Mouse (Mus musculus) limb, embryonic 14.5 days (tissue): Measurements from ENCODE around the gene Wdr12. TPM values are rescaled to one million over a fixed set of nuclear protein-coding genes. Genes with fewer than 3 reads are reported as not detected.

Experiments
- ATAC-seq: fragments of 200-750 bp; cut with Nextera tagmentation; 2 replicates; pipeline ENCODE4 v1.8.0; 2017; ENCODE audit warnings: low read depth, moderate number of reproducible peaks, moderate TSS enrichment; ENCODE audit not compliant: low FRiP score
- DNase-seq: peaks from one replicate; pipeline ENCODE4 v3.0.0-alpha.2; 2015; ENCODE audit warnings: low spot score
- H3K27ac ChIP-seq: fragments of 300-500 bp; sonication (generic); replicated peaks from 2 replicates; pipeline ENCODE4 v1.5.1; 2014; ENCODE audit warnings: low read depth, mild to moderate bottlenecking, low read length, moderate library complexity, mixed read lengths
- H3K27me3 ChIP-seq: fragments of 300-500 bp; sonication (generic); 2 replicates; pipeline ENCODE4 v1.6.1; 2014; ENCODE audit warnings: low read length, mixed read lengths; ENCODE audit not compliant: control insufficient read depth, insufficient read depth
- H3K36me3 ChIP-seq: fragments of 300-500 bp; sonication (generic); 2 replicates; pipeline ENCODE4 v1.6.1; 2014; ENCODE audit warnings: mild to moderate bottlenecking, low read length, moderate library complexity, mixed read lengths; ENCODE audit not compliant: control insufficient read depth, insufficient read depth
- H3K4me1 ChIP-seq: fragments of 300-500 bp; sonication (generic); 2 replicates; pipeline ENCODE4 v1.6.1; 2014; ENCODE audit warnings: antibody characterized with exemption, low read length, mixed read lengths; ENCODE audit not compliant: control insufficient read depth, insufficient read depth
- H3K4me2 ChIP-seq: fragments of 300-500 bp; sonication (generic); replicated peaks from 2 replicates; pipeline ENCODE4 v1.6.1; 2014; ENCODE audit warnings: low read depth, mild to moderate bottlenecking, low read length, moderate library complexity; ENCODE audit not compliant: severe bottlenecking
- H3K4me3 ChIP-seq: fragments of 300-500 bp; sonication (generic); replicated peaks from 2 replicates; pipeline ENCODE4 v1.5.1; 2014; ENCODE audit warnings: low read length
- H3K9ac ChIP-seq: fragments of 300-500 bp; sonication (generic); 2 replicates; pipeline ENCODE4 v1.6.1; 2014; ENCODE audit warnings: mild to moderate bottlenecking, low read depth, low read length, moderate library complexity; ENCODE audit not compliant: severe bottlenecking
- H3K9me3 ChIP-seq: fragments of 300-500 bp; sonication (generic); 2 replicates; pipeline ENCODE4 v1.6.1; 2016; ENCODE audit warnings: low read length; ENCODE audit not compliant: control insufficient read depth
- POLR2A ChIP-seq: fragments of 200-500 bp; IDR thresholded peaks from 2 replicates; pipeline ENCODE4 v1.8.0; 2012; ENCODE audit warnings: inconsistent platforms, mild to moderate bottlenecking, moderate library complexity, borderline replicate concordance; ENCODE audit not compliant: insufficient read depth, insufficient read length; ENCODE audit errors: extremely low read depth
- WGBS: fragments of 180-500 bp; shearing (Covaris S2); extraction: QIAGEN DNeasy Blood & Tissue Kit; methylation state at CpG from one replicate; pipeline ENCODE4 v1.1.7; 2014; 5-methylcytosine and 5-hydroxymethylcytosine counted together
- polyA plus RNA-seq, 2 experiments: library from polyadenylated mRNA; depleted of rRNA in 1 of 2; stranded (reverse) in 1 of 2; unstranded in 1 of 2; fragments of >200 nt; fragmentation: Nextera tagmentation in 1 of 2; extraction: Ambion mirVana in 1 of 2; gene quantifications; 2 replicates each; pipeline versions ENCODE4 v1.2.1 to v1.2.3; 2012 to 2014

Gene Wdr12
- polyA plus RNA-seq (2012; rRNA removed) (19.3 and 23.4 TPM in 2 replicates), polyA plus RNA-seq (2014; fragmentation: Nextera tagmentation; extraction: Ambion mirVana) (39.6 and 44.8 TPM in 2 replicates)

GRCm38 (mm10) chr1:60098024-60098781 is at the start of gene Wdr12, which contains the start of gene Carf:
TSS of gene Wdr12 (minus strand) at chr1:60098645.
TSS of gene Carf (plus strand) at chr1:60098247.
- under 1% methylated on average over 50 of the region's 71 CpGs for WGBS
- DNase-seq = peak; percentile 98
- TF ChIP-seq POLR2A = peak; percentile 93; the same call in 1 of the 2 replicates
- Histone ChIP-seq H3K36me3 (peaks cover 8% of the 10 kb centered on the region), H3K4me1 (0 out of 2 replicates have a peak, but pooled peaks cover 4% of the 10 kb centered on the region), H3K27me3 (no peaks in the 10 kb centered on the region), H3K4me3 (peak within 1 kb of the TSS; percentile 66), H3K9me3 (no peaks in the 10 kb centered on the region), H3K9ac (peak within 1 kb of the TSS; percentile 85), H3K4me2 (peak within 1 kb of the TSS; percentile 71), H3K27ac (peak within 1 kb of the TSS; percentile 96)
- ATAC-seq = peak; percentile 98

GRCm38 (mm10) chr1:60137346-60137745 is 38.9 kb upstream of the Wdr12 start:
- 46% methylated on average over 9 of the region's 9 CpGs for WGBS

GRCm38 (mm10) chr1:60117721-60118455 is 19.4 kb upstream of the Wdr12 start:
- ATAC-seq = no peak
- H3K9ac ChIP-seq = no peak overlapping the region
- WGBS = 72% methylated on average over 7 of the region's 7 CpGs
- no peaks in the 10 kb centered on the region for H3K9me3 ChIP-seq
- no peak for TF ChIP-seq POLR2A
- H3K4me1 ChIP-seq = no peaks in the 10 kb centered on the region
- H3K27ac ChIP-seq = no peak overlapping the region
- no peak overlapping the region for H3K4me2 ChIP-seq
- no peak for DNase-seq
- peaks cover 8% of the 10 kb centered on the region; the same call in 1 of the 2 replicates for H3K36me3 ChIP-seq
- H3K27me3 ChIP-seq = no peaks in the 10 kb centered on the region
- no peak overlapping the region for H3K4me3 ChIP-seq

More at GRCm38 (mm10) chr1:60137346-60137745, 38.9 kb upstream of the Wdr12 start:
- H3K4me3 ChIP-seq = no peak overlapping the region
- no peaks in the 10 kb centered on the region for H3K27me3 ChIP-seq
- no peak overlapping the region for H3K4me2 ChIP-seq
- no peak overlapping the region for H3K27ac ChIP-seq
- no peak overlapping the region for H3K9ac ChIP-seq
- no peak for ATAC-seq
- no peak for TF ChIP-seq POLR2A
- H3K4me1 ChIP-seq = no peaks in the 10 kb centered on the region
- H3K36me3 ChIP-seq = peaks cover 16% of the 10 kb centered on the region; the same call in 1 of the 2 replicates
- DNase-seq = no peak
- no peaks in the 10 kb centered on the region for H3K9me3 ChIP-seq

GRCm38 (mm10) chr1:60104582-60104981 is 6.1 kb upstream of the Wdr12 start:
- H3K4me3 ChIP-seq = no peak overlapping the region
- no peak overlapping the region for H3K9ac ChIP-seq
- H3K27ac ChIP-seq = no peak overlapping the region
- no peaks in the 10 kb centered on the region for H3K9me3 ChIP-seq
- WGBS = 98% methylated on average over 1 of the region's 1 CpGs
- H3K36me3 ChIP-seq = peaks cover 18% of the 10 kb centered on the region
- no peak overlapping the region for H3K4me2 ChIP-seq
- DNase-seq (no peak), ATAC-seq (no peak)
- no peaks in the 10 kb centered on the region for H3K4me1 ChIP-seq
- no peak for TF ChIP-seq POLR2A
- H3K27me3 ChIP-seq = no peaks in the 10 kb centered on the region

GRCm38 (mm10) chr1:60098839-60099238 is 394 bp upstream of the Wdr12 start:
- no peaks in the 10 kb centered on the region for H3K9me3 ChIP-seq
- H3K36me3 ChIP-seq = peaks cover 5% of the 10 kb centered on the region
- H3K9ac ChIP-seq = peak overlapping the region; percentile 85
- peak overlapping the region; percentile 66 for H3K4me3 ChIP-seq
- peak overlapping the region; percentile 56 for H3K4me2 ChIP-seq
- no peak overlapping the region for H3K27ac ChIP-seq
- DNase-seq = no peak
- no peak for ATAC-seq
- no peaks in the 10 kb centered on the region for H3K27me3 ChIP-seq
- 0 out of 2 replicates have a peak, but pooled peaks cover 4% of the 10 kb centered on the region for H3K4me1 ChIP-seq
- no peak for TF ChIP-seq POLR2A
- WGBS = 16% methylated on average over 9 of the region's 9 CpGs
